Mouse (Mus musculus) midbrain, embryonic 14.5 days (tissue): ENCODE measurements around the gene Lce6a. TPM values are rescaled to one million over a fixed set of nuclear protein-coding genes. Genes with fewer than 3 reads are reported as not detected.

Experiments
- ATAC-seq: fragments of 200-750 bp; cut with Nextera tagmentation; 2 replicates; pipeline ENCODE4 v1.8.0; 2017; ENCODE audit warnings: moderate number of reproducible peaks, moderate library complexity; ENCODE audit not compliant: low FRiP score, low TSS enrichment
- DNase-seq: peaks from one replicate; pipeline ENCODE4 v3.0.0-alpha.2; 2015
- H3K27ac ChIP-seq: fragments of 300-500 bp; sonication (generic); replicated peaks from 2 replicates; pipeline ENCODE4 v1.5.1; 2014; ENCODE audit warnings: mild to moderate bottlenecking, low read depth, low read length, moderate library complexity
- H3K27me3 ChIP-seq: fragments of 300-500 bp; sonication (generic); 2 replicates; pipeline ENCODE4 v1.6.1; 2014; ENCODE audit warnings: low read length, control low read depth, mixed read lengths; ENCODE audit not compliant: control insufficient read depth, insufficient read depth
- H3K36me3 ChIP-seq: fragments of 300-500 bp; sonication (generic); 2 replicates; pipeline ENCODE4 v1.6.1; 2014; ENCODE audit warnings: low read length, control low read depth; ENCODE audit not compliant: control insufficient read depth, insufficient read depth
- H3K4me1 ChIP-seq: fragments of 300-500 bp; sonication (generic); 2 replicates; pipeline ENCODE4 v1.6.1; 2014; ENCODE audit warnings: mild to moderate bottlenecking, antibody characterized with exemption, low read length, control low read depth; ENCODE audit not compliant: control insufficient read depth, insufficient read depth
- H3K4me2 ChIP-seq: fragments of 300-500 bp; sonication (generic); 2 replicates; pipeline ENCODE4 v1.6.1; 2014; ENCODE audit warnings: mild to moderate bottlenecking, low read length, moderate library complexity
- H3K4me3 ChIP-seq: fragments of 300-500 bp; sonication (generic); replicated peaks from 2 replicates; pipeline ENCODE4 v1.5.1; 2014; ENCODE audit warnings: low read depth, low read length
- H3K9ac ChIP-seq: fragments of 300-500 bp; sonication (generic); replicated peaks from 2 replicates; pipeline ENCODE4 v1.6.1; 2014; ENCODE audit warnings: mild to moderate bottlenecking, low read length, moderate library complexity
- H3K9me3 ChIP-seq: fragments of 300-500 bp; sonication (generic); 2 replicates; pipeline ENCODE4 v1.6.1; 2016; ENCODE audit warnings: low read length, control low read depth, mixed read lengths; ENCODE audit not compliant: control insufficient read depth
- WGBS: fragments of 180-500 bp; shearing (Covaris S2); extraction: QIAGEN DNeasy Blood & Tissue Kit; methylation state at CpG from one replicate; pipeline ENCODE4 v1.1.7; 2014; 5-methylcytosine and 5-hydroxymethylcytosine counted together
- polyA plus RNA-seq: library from polyadenylated mRNA; unstranded; fragments of >200 nt; fragmentation: Nextera tagmentation; extraction: Ambion mirVana; gene quantifications from 2 replicates; pipeline ENCODE4 v1.2.1, GENCODE M21; 2014

Lce6a gene
- polyA plus RNA-seq, 1 experiment from 2014 or later: not detected

- Histone ChIP-seq H3K9ac (no peak overlapping the region), H3K36me3 (no peaks in the 10 kb centered on the region), H3K9me3 (peaks cover 3% of the 10 kb centered on the region; the same call in 1 of the 2 replicates), H3K27me3 (no peaks in the 10 kb centered on the region), H3K4me1 (no peaks in the 10 kb centered on the region), H3K4me3 (no peak overlapping the region), H3K4me2 (no peak overlapping the region), H3K27ac (no peak overlapping the region)
- ATAC-seq: no peak
- peak; percentile 64 for DNase-seq
- 58% methylated on average over 1 of the region's 1 CpGs for WGBS
Measured at GRCm38 (mm10) chr3:92602169-92602568, 19.3 kb downstream of the Lce6a start.

DNA sequence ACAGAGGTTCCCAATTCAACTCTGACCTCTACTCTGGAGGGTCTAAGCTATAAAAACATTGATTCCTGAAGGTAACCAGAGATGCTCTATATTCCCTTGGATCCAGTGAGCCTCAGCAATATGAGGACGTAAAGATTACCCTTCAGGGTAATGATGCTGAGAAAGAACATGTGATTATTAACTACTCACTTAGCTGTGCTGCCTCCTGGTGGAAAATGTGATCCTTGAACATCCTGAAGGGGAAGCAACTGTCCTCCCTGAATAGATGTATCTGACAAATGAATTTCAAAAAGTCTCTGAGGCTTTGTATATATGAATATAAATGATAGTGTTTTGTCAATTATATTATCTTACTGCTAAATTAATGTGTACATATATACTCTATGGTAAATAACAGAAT lies 21.0 kb downstream of the Lce6a start:
- H3K4me3 ChIP-seq: no peak overlapping the region
- ATAC-seq: no peak
- H3K4me2 ChIP-seq: no peak overlapping the region
- H3K27ac ChIP-seq: no peak overlapping the region
- WGBS: 59% methylated on average over 1 of the region's 1 CpGs
- H3K9me3 ChIP-seq: peaks cover 3% of the 10 kb centered on the region; the same call in 1 of the 2 replicates
- no peaks in the 10 kb centered on the region for H3K27me3 ChIP-seq
- no peak for DNase-seq
- no peaks in the 10 kb centered on the region for H3K4me1 ChIP-seq
- H3K9ac ChIP-seq: no peak overlapping the region
- no peaks in the 10 kb centered on the region for H3K36me3 ChIP-seq

- Histone ChIP-seq H3K9me3 (peaks cover 3% of the 10 kb centered on the region; the same call in 1 of the 2 replicates), H3K4me1 (no peaks in the 10 kb centered on the region), H3K4me2 (no peak overlapping the region), H3K27ac (no peak overlapping the region), H3K27me3 (no peaks in the 10 kb centered on the region), H3K9ac (no peak overlapping the region), H3K4me3 (no peak overlapping the region), H3K36me3 (no peaks in the 10 kb centered on the region)
- no peak for DNase-seq
- ATAC-seq: no peak
Measured at GRCm38 (mm10) chr3:92599973-92600372, 21.5 kb downstream of the Lce6a start.

DNA sequence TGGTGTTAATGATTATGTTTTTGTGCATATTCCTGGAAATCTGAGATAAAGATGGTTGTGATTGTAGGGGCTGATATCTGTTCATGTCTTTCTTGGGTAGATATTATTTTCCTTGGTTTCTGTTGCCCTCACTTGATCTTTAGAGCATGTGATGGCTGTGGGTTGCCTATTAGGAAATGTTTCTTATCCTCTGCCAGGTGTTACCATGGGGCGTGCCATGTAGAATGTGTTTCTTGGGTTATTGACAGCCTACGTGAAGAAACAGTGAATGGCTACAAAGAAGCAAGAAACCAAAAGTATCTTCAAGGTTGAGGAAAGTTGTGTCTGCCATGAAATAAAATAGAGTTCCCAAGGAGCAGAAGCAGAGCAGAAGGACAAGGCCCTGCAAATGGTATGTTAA lies 23.0 kb downstream of the Lce6a start:
- Histone ChIP-seq H3K27me3 (no peaks in the 10 kb centered on the region), H3K4me2 (no peak overlapping the region), H3K4me3 (no peak overlapping the region), H3K27ac (no peak overlapping the region), H3K4me1 (no peaks in the 10 kb centered on the region), H3K36me3 (no peaks in the 10 kb centered on the region), H3K9ac (no peak overlapping the region), H3K9me3 (peaks cover 3% of the 10 kb centered on the region; the same call in 1 of the 2 replicates)
- ATAC-seq (no peak), DNase-seq (no peak)
- 93% methylated on average over 2 of the region's 2 CpGs for WGBS

- ATAC-seq (no peak), DNase-seq (no peak)
- no peak within 1 kb of the TSS for H3K9ac ChIP-seq
- no peaks in the 10 kb centered on the region for H3K9me3 ChIP-seq
- no peaks in the 10 kb centered on the region for H3K4me1 ChIP-seq
- H3K27me3 ChIP-seq: no peaks in the 10 kb centered on the region
- no peak within 1 kb of the TSS for H3K4me3 ChIP-seq
- no peak within 1 kb of the TSS for H3K4me2 ChIP-seq
- 85% methylated on average over 1 of the region's 1 CpGs for WGBS
- no peaks in the 10 kb centered on the region for H3K36me3 ChIP-seq
- H3K27ac ChIP-seq: no peak within 1 kb of the TSS
Measured at GRCm38 (mm10) chr3:92588858-92589257, 32.6 kb downstream of the Lce6a start, which contains the start of gene Smcp. Gene Smcp (minus strand): TSS chr3:92588997.

- H3K4me3 ChIP-seq: no peak overlapping the region
- no peak for DNase-seq
- H3K4me2 ChIP-seq: no peak overlapping the region
- H3K36me3 ChIP-seq: no peaks in the 10 kb centered on the region
- H3K27ac ChIP-seq: no peak overlapping the region
- ATAC-seq: no peak
- no peak overlapping the region for H3K9ac ChIP-seq
- 90% methylated on average over 3 of the region's 3 CpGs for WGBS
- H3K9me3 ChIP-seq: no peaks in the 10 kb centered on the region
- no peaks in the 10 kb centered on the region for H3K4me1 ChIP-seq
- H3K27me3 ChIP-seq: no peaks in the 10 kb centered on the region
Measured at GRCm38 (mm10) chr3:92587190-92587589, 34.3 kb downstream of the Lce6a start.

DNA sequence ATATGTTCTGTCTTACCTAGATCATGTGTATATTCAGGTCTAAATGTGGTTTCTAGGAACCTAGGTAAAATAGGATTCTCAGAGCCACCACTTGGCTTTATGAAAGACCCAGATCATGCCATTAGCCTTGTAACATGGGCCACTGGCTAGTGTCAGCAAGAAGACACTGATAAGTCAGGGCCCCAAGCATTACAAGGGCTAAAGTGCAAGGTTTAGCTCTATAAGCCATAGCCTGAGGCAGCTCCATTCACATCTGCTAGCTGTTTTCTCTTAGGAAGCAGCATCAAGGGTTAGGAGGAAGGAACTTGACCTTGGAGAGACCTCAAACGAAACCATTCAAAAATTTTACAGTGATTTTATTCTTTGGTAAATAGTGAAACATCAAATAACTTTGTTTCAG lies 36.4 kb downstream of the Lce6a start:
- no peak overlapping the region for H3K4me3 ChIP-seq
- WGBS: 80% methylated on average over 1 of the region's 1 CpGs
- no peaks in the 10 kb centered on the region for H3K36me3 ChIP-seq
- no peak overlapping the region for H3K4me2 ChIP-seq
- ATAC-seq (no peak), DNase-seq (no peak)
- no peaks in the 10 kb centered on the region for H3K9me3 ChIP-seq
- H3K4me1 ChIP-seq: no peaks in the 10 kb centered on the region
- no peak overlapping the region for H3K27ac ChIP-seq
- no peaks in the 10 kb centered on the region for H3K27me3 ChIP-seq
- no peak overlapping the region for H3K9ac ChIP-seq

DNA sequence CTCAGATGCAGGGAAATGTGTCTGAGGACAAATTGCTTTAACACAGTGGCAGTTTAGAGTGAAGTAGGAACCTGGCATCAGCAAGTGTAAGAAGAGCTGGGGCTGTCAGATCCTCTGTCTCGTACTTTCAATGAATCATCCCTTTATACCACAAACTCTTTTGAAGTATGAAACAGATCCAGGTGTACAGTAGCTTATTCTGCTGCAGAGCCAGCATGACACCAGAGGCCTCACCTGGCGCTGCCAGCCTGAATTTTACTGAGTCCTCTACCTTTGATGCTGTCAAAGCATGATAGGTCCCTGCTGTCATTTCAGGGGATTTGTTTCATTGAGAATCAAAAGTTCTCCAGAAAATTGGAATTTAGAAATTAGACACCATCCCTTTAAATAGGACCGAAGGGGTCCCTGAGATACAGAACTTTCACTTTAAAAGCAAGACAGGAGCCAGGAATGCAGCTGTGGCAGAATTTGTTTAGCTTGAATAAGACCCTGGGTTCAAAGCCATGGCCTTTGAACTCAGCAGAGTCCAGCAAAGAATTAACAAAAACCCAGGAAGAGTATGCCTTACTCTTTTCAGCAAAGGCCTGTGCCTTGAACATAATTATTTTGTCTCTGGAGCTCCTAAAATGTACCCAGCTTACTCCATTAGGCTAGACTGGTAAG lies 38.2 kb downstream of the Lce6a start:
- H3K9ac ChIP-seq: no peak overlapping the region
- no peak overlapping the region for H3K27ac ChIP-seq
- H3K4me1 ChIP-seq: no peaks in the 10 kb centered on the region
- DNase-seq (no peak), ATAC-seq (no peak)
- H3K27me3 ChIP-seq: no peaks in the 10 kb centered on the region
- H3K9me3 ChIP-seq: no peaks in the 10 kb centered on the region
- no peak overlapping the region for H3K4me2 ChIP-seq
- WGBS: 60% methylated on average over 3 of the region's 3 CpGs
- H3K36me3 ChIP-seq: no peaks in the 10 kb centered on the region
- H3K4me3 ChIP-seq: no peak overlapping the region

DNA sequence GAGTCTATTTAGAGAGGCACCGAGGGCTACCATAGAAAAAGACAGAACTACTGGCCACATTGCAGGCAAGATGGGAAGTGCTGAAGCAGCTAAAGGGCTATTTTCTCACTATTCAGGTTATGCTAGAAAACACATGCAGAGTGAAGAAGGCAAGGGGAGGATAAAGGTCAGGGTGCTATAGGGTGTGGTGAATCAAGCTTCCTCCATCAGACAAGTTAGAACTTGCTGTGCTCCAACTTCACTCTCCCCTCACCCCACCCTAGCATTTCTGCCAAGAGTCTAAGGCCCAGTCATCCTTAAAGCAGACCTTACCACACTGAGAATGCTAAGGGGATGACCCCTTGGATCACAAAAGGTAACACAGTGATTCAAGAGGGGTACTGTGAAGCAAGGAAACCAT lies 42.0 kb downstream of the Lce6a start:
- Histone ChIP-seq H3K27ac (no peak overlapping the region), H3K4me3 (no peak overlapping the region), H3K36me3 (no peaks in the 10 kb centered on the region), H3K4me2 (no peak overlapping the region), H3K9me3 (no peaks in the 10 kb centered on the region), H3K4me1 (no peaks in the 10 kb centered on the region), H3K9ac (no peak overlapping the region), H3K27me3 (no peaks in the 10 kb centered on the region)
- 66% methylated on average over 1 of the region's 1 CpGs for WGBS
- DNase-seq (no peak), ATAC-seq (no peak)
